Mouse (Mus musculus) gastrocnemius, adult 8-10 months (tissue): Measurements from ENCODE around the gene Glb1l3. TPM values are rescaled to one million over a fixed set of nuclear protein-coding genes. Genes with fewer than 3 reads are reported as not detected.
"Not testable (repeated sequence)": the region's sequence is repeated elsewhere in the genome, so short reads cannot be mapped to it uniquely, and the experiment has no call there.

Experiments
- DNase-seq, 2 experiments: peaks; one replicate each; pipeline ENCODE4 v3.0.0; 2022; ENCODE audit warnings: low spot score in 2 of 2
- total RNA-seq, 4 experiments: library from RNA; stranded (reverse); gene quantifications; 2 replicates each; pipeline ENCODE4 v1.2.4; 2022

Gene Glb1l3
- not detected for total RNA-seq

- no peak for DNase-seq
These were observed at the start of gene Glb1l3 for GRCm38 (mm10) chr9:26860751-26861150. Gene Glb1l3, minus strand, starts transcription at chr9:26860890.

GRCm38 (mm10) chr9:26869856-26870255 lies 9.2 kb upstream of the Glb1l3 start:
- not testable (repeated sequence) for DNase-seq

DNA sequence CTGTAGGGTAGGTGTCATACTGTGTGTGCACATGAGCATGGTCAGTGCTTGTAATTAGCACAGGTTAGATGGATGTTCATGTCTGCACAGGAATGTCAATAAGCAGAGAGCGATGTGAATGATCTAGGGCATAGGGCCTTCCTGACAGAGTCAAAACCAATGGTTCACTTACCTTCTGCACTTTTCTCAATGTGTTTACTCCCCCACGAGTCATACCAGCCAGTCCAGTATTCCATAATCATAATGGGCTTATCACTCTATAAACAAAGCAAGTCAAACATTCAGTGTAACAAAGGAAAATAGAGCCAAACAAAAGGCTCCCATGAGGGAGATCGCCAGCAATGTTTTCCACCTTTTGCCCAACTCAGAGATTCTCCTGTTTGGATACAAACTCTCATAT lies 29.6 kb downstream of the Glb1l3 start:
- DNase-seq, result no peak

DNA sequence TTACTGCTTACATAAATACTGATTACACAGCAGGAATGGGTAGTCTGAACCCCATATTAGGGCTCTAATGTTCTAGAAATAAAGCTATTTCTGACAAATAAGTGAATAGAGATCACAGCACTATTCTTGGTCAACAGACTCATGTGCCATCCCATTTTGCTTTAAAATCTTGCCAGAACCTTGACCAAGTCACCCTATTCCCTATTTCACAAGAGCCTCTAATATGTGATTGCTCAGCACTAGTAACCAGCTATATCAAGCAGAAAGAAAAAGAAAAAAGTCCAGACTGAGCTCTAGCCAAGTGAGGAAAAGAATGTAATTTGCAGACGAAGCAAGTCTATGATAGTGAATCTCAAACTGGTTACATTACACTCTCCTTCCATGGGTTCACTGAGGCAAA lies 40.7 kb downstream of the Glb1l3 start:
- DNase-seq, result no peak

DNA sequence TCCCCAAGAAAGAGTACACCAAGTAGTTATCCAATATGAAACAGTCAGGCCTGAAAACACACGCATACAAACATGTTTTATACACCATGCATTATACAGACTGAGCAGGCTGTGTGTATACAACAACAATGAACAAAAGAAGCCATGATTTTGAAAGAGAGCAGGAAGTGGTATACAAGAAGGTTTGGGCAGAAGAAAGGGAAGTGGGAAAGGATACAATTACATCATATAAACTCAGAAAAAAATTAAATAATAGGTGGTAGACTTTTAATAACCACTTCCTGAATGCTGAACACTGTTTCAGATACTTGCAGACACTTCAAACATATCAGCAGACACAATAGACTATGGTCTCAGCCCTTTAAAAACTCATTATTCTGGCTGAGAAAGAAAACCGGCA lies 52.0 kb downstream of the Glb1l3 start:
- DNase-seq, result no peak

DNA sequence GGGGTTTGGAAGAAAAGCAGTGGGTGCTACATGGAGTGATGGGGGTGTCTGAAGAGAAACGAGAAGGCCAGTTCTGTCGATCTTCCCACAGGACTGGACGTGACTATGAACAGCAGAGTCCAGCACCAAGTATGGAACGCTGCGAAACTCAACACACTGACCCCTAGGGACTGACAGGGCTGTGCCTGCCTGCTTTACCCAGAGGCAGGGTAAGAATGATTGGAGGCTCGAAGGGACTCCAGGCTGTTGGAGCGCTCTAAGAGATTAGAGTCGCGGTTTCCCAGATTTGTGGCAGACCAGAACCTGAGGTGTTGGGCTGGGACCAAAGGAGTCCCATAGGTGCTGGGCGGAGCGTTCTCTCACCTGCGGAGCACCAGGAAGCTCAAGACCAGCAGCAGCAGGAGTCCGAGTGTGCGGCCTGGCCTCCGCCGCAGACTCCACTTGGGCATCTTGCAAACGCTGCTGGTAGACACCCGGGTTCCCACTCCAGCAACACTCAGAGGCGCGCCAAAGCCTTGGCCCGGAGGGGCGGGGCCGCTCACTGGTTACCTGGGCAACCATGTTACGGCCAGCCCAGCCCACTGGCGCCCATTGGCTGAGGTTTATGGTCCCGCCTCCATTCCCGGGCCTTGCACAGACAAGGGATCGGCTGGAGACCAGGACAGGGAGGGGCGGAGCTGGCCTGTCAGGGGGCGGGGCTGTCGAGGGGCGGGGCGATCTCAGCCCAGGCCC lies 54.6 kb downstream of the Glb1l3 start, which contains the start of gene Glb1l2:
TSS of gene Glb1l2 (minus strand) at position 534 of the 732 bp plus-strand sequence.
- DNase-seq, result peak; percentile 75 to 84

DNA sequence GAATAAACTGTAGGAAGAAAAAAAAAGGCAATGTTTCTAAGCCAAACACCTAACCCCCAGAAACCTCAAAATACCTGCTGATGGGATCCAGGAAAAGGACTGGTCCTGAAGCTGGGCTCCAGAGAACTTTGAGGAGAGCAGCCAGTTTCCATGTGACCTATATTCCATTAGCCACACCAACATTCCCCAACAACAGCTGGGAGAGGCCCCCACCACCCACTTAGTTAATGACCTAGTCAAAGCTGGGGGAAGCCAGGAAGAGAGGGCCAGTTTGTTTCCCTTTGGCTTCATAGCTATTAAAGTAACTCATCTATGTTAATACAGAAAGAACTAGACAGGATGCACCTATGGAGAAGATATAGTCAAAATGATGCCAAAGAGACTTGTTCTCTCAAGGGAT lies 56.4 kb downstream of the Glb1l3 start:
- DNase-seq, result no peak

DNA sequence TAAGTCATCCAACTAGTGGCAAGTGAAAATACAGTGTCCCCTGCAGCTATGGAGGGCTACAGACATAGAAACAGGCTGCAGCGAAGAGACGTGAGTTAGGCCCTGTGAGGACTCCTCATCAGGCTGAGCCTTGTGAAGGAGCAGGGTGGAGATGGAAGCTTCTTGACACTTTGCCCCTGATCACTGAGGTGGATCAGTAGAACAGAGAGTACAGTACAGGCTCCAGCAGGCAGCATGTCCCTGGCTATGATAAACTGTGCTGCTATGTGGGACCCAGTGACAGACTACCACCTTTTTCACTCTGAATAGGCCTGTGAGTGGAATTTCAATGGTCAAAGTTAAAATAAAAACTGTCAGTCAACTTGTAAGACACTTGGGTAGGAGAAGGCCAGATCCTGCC lies 60.3 kb downstream of the Glb1l3 start:
- no peak for DNase-seq

DNA sequence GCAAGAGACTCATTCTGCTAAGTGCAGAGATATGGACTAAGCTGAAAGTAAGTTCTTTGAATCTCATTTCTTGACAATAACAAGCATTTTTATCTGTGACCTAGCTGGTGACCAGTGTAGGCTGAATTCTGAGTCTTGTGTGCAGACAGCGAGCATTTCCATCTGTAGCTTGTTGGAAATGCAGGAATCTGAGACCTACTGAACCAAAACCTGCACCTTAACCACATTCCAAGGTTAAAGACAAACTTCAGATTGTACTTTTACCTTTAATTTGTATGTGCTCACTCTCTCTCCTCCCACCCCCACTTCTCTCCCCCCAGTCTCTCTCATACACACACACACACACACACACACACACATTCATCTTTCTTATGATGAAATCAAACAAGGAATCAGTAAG lies 62.0 kb downstream of the Glb1l3 start:
- DNase-seq, result no peak

DNA sequence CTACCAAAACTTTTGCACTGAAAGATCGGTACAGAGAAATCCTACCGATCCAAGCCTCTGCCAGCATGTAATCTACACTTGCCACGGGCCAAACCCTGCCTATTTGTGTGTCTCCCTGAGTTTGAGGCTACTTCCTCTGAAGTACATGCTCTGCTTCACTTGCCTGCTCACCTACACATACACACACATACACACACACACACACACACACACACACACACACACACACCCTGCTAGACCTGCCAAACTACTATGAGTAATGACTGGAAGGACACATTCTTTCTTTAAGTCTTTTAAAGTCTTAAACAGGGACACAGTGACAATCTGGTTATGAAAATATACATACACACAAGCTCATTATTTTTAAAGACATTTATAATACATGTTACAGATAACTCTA lies 62.5 kb downstream of the Glb1l3 start:
- DNase-seq, result no peak

DNA sequence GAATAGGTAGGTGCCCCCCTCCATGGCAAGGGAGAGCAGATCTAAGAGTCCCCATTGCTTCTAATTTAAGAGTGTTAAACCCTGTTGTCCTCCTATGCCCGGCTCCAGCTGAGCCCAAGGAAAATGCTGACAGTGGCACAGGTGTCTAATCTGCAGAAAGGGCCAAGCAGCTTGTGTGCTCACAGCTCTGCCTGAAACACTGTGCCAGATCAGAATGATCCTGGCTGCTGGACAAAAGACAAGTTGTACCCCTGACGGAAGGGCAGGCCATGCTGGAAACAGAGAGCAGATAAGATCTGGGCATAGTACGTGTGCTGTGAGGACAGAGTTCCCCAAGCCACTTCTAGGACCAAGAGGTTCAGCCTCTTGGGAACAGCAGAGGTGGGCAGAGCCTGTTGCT lies 67.9 kb downstream of the Glb1l3 start:
- no peak for DNase-seq

DNA sequence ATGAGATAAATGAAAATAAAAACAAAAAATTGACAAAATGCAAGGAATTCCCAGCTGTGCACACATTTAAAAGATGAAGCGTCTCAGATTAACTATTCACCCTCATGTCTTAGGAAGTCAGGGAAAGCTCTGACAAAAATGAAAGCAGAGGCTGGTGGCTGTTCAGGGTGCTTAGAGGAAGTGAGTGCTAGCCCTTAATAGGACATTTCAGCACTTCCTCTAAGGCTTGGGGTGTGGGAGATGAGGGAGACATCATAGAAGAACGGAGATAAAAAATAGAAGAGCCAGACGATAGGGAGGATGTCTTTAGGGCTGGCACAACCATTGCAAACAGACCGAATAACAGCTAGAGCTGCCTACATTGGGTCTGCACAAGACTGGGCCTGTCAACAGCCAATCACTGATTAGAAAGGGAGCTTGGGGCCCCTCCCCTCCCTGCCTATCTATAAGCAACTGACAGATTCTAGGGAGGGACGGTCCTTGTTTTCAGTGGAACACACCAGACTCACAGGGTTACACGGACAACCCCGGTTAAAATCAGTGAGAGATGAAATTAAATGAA lies 77.2 kb downstream of the Glb1l3 start:
- no peak for DNase-seq

GRCm38 (mm10) chr9:26778421-26778820 lies 82.3 kb downstream of the Glb1l3 start:
- DNase-seq, result no peak

- DNase-seq, result no peak
These were observed 84.4 kb downstream of the Glb1l3 start for GRCm38 (mm10) chr9:26776122-26776902.

GRCm38 (mm10) chr9:26775700-26776099 lies 85.0 kb downstream of the Glb1l3 start:
- DNase-seq, result no peak

DNA sequence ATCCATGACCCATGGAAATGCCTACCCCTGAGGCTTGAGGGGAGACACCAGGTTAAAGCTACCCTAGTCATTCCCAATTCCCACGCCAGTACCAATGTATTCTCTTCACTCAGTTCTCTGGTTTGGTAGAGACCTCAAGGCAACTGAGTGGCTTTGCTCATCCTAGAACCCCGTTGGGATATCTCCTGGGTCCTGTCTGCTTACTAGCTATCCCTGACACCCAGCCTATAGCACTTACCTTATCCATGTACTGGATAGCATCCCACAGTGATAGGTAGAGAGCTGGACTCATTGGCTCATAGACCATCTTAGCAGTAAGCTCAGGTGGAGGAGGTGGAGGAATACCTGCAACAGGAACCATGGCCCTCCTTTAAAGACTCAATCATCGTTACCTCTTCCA lies 92.5 kb downstream of the Glb1l3 start:
- no peak for DNase-seq

Other genes starting within 250 kb of the Glb1l3 start
- gene B3gat1, start 127.2 kb downstream of the Glb1l3 start, total RNA-seq, result 1 to 10 TPM in 2 of 4 experiments, under 1 TPM in 2; 0.35 to 3.1 (median 1.3) TPM
- 1 to 10 TPM in 3 of 4 experiments, under 1 TPM in 1; 0.90 to 4.0 (median 2.9) TPM for gene Glb1l2, start 54.4 kb downstream of the Glb1l3 start, total RNA-seq
- gene Gm1110, start 62.2 kb upstream of the Glb1l3 start, total RNA-seq, result not detected
- gene Acad8, start 138.7 kb upstream of the Glb1l3 start, total RNA-seq, result 10 to 100 TPM; 34.8 to 39.7 (median 36.8) TPM
- 10 to 100 TPM; 21.8 to 25.8 (median 23.2) TPM for gene Thyn1, start 138.8 kb upstream of the Glb1l3 start, total RNA-seq
- 10 to 100 TPM; 26.2 to 27.3 (median 26.8) TPM for gene Vps26b, start 169.2 kb upstream of the Glb1l3 start, total RNA-seq
- gene Ncapd3, start 169.3 kb upstream of the Glb1l3 start, total RNA-seq, result 1 to 10 TPM; 4.7 to 5.7 (median 5.0) TPM